Mouse (Mus musculus): Measurements from ENCODE around the gene Lfng.

The Lfng gene

GRCm38 (mm10) chr5:140607001-140607835 lies at the start of gene Lfng:
TSS of gene Lfng (plus strand) at chr5:140607320.
- DNase-seq (ENCODE audit: low spot score), result peak; percentile 97

DNA sequence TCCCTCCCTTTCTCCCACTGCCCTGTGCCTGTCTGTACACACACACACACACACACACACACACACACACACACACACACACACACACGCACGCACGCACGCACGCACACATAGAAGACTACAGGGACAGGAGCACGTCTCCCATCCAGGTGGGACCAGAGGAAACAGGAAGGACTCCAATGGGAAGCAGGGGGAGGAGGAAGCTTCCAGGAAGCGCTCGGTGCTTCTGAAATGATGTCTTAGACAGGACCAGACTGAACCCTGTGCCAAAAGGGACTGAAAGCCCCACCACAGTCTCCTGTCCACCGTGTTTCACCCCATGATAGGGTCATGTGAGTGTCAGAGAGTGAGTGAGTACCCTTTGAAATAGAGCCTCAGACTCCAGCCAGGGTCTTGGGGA lies 44.5 kb upstream of the Lfng start:
- DNase-seq (ENCODE audit: low spot score), result no peak

DNA sequence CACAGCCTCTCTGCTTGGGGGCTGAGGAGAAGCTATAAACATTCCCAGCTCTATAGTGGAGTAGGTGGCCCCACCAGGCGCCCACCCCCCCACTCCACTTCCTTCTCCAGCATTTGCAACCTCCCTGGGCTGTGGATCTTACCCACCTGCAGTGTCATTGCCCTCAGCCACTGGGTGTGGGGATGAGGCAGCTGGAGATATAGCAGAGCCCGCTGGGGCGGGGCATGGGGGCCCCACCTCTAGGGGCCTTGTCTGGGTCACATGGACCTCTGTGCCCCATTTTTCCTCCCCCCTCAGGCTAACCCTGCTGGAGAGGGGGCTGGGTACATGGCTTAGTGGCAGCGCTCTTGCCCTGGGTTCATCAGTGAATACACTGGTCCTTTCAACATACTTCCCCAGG lies 42.2 kb upstream of the Lfng start, which contains the start of gene Grifin:
TSS of gene Grifin (minus strand) at position 176 of the 400 bp plus-strand sequence.
- no peak for DNase-seq (ENCODE audit: low spot score)

DNA sequence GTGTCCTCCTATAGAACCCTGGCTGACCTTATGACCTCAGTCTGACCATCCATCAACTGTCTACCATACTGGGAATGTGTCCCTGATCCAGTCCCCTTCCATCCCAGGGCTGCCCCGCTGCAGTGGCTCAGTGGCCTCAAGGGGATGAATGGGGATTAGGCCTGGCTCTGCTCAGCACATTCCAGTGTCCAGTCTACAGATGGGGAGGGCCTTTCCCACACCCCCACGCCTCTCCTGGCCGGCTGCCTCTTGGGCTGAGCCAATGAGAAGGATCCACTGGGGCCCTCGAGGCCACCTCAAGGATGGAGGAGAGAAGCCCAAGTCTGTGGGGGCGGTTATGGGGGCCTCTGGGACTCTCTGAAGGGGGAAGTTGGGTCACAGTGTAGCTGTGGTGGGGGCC lies 41.7 kb upstream of the Lfng start:
- DNase-seq (ENCODE audit: low spot score), result no peak

GRCm38 (mm10) chr5:140565856-140566255 lies 41.3 kb upstream of the Lfng start:
- peak; percentile 63 for DNase-seq (ENCODE audit: low spot score)

DNA sequence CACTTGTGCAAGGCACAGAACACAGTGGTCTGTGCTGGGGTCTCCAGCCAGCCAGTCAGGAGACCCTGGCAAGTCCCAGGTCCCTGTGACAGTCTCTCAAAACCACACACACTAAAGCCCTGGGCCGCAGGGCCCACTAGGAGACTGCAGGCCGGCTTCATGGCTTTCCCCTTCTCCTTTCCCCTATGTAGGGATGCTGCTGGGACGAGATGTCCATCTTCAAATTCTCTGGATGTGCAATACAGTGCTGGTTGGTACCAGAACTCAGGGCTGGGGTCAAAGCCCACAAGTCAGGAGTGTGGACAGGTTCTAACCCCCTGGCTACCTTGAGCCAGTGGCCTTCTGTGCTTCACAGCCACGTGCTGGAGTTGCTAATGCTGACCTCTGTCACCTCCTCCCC lies 40.8 kb upstream of the Lfng start:
- DNase-seq (ENCODE audit: low spot score), result no peak

DNA sequence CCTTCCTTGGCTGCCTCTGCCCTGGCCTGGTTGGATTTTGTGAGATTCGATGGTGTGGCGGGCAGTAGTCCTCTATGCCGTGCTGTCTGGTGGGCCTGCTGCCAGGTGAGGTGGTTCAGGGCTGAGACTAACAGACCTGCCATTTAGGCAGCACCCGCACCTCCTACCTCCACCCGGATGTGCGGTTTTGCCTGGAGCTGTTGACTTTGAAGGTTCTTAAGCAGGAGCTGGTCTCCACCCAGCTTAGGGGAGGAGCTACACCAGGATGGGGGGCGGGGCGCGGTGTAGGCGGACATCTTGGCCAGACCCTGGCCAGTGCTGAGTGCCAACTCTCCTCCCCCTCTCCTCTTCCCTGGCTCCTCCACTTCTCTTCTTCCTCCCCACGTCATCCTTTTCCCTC lies 39.8 kb upstream of the Lfng start:
- DNase-seq (ENCODE audit: low spot score), result peak; percentile 48

GRCm38 (mm10) chr5:140567751-140568150 lies 39.4 kb upstream of the Lfng start:
- DNase-seq (ENCODE audit: low spot score), result no peak

GRCm38 (mm10) chr5:140568321-140568970 lies 38.7 kb upstream of the Lfng start:
- peak; percentile 86 for DNase-seq (ENCODE audit: low spot score)

DNA sequence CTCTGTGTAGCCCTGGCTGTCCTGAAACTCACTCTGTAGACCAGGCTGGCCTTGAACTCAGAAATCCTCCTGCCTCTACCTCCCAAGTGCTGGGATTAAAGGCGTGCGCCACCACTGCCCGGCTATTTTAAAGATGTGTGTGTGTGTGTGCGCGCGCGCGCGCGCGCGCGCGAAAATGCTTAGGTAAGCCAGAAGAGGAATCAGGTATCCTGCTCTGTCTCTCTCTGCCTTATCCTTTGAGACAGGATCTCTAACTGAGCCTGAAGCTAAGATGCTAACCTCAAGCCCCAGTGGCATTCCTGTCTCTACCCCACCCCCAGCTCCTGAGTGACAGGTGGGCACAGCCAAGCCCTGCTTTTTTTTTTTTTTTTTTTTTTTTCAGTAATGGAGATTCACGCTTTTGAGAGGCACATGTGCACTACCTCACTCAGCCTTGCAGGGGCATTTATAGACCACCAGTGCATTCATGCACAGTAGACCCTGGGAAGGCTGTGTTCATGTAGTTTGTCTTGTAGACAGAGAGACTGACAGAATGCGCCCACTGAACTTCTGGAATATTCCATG lies 38.0 kb upstream of the Lfng start:
- no peak for DNase-seq (ENCODE audit: low spot score)

DNA sequence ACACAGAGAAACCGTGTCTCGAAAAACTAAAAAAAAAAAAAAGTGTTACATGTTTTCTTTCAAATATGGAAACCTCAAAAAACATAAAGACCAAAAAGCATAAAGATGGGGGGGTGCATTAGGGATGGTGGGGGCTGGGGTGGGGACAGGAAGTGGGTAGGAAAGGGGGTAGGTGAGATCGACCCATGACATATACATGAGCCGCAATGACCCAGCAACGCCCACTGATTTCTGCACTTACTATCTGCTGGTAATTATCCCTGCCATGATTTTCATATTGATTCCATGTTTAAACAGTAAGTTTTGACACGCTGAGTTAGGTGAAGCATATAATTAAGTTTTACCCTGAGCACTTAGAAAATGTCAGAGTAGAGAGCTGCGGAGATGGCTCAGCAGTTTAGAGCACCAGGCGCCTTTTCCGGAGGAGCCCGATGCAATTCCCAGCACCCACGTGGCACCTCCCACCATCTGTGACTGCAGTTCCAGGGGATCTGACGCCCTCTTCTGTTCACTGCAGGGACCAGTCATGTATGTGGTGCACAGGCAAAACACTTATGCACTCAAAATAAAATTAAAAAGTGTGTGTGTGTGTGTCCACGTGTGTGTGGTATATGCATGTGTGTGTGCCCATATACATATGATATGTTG lies 36.8 kb upstream of the Lfng start:
- DNase-seq (ENCODE audit: low spot score), result no peak

DNA sequence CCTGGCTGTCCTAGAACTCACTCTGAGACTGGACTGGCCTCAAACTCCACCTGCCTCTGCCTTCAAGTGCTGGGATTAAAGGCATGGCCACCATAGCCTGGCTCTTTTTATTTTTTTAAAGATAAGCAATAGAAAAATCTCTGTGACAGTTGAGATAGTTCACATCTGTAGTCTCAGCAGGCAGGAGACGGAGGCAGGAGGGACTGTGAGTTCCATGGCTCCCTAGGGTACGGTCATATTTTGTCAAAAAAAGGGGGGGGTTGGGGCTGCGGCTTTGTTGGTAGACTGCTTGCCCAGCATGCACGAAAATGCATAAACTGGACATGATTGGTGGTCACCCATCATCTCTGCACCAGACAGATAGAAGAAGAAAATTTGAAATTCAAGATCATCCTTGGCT lies 35.9 kb upstream of the Lfng start:
- DNase-seq (ENCODE audit: low spot score), result no peak

DNA sequence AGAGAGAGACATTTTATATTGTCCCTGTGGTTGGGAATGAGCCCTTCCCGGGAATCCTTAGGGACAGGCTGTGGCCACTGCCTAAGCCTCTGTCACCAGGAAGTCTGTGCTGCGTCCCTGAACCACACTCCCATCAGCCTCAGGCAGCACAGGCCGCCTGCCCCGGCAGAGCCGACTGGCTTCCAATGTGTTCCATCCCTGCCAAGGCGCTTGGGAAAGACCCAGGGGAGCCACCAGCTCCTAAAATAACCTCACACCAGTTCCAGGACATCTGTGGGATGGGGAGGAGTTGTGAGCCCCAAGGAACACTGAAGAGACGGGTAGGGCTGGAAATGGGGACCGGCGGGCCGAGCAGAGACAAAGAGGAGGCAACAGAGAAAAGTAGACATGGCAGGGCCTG lies 35.4 kb upstream of the Lfng start:
- DNase-seq (ENCODE audit: low spot score), result no peak

DNA sequence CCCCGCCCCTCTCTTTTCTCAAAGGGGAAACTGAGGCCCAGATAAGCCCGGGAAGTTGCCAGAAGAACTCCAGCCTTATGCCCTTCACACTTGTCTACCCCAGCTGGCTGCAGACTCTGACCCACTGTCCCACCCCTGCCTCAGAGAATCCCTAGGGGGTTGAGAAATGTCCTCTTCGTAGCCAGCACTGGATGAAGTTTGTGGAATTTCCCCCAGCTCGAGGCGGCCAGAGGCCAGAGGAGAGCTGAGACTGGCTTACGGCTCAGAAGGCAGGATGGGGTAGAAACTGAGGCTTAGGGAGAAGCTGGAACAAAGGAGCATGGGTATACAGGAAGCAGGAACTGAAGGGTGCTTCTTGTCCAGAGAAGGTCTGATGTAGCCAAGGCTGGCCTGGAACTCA lies 34.5 kb upstream of the Lfng start:
- no peak for DNase-seq (ENCODE audit: low spot score)

DNA sequence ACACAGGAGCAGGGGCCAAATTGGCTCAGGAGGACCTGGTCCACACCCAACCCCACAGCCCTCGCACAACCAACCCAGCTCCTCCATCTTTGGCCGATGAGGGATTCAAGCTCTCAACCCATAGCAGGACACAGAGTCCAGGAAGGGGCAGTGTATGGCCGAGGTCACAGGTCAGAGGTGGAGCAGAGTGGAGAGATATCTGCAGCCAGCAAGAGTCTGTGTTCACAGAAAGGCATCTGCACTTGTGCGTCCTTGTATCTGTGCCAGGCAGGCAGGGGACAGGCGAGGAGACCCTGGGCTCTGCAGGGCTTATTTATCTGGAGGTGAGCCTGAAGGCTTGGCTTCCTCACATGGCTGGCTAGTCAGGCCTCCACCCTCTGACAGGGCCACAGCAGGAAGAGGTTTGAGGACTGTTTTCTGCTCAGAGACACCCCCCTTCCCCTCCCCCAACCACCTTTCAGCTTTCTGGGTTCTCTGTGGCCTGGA lies 31.7 kb upstream of the Lfng start:
- no peak for DNase-seq (ENCODE audit: low spot score)

- DNase-seq (ENCODE audit: low spot score), result peak; percentile 32
Observed at GRCm38 (mm10) chr5:140579221-140579620, 27.9 kb upstream of the Lfng start.

GRCm38 (mm10) chr5:140579771-140580170 lies 27.3 kb upstream of the Lfng start:
- peak; percentile 88 for DNase-seq (ENCODE audit: low spot score)

DNA sequence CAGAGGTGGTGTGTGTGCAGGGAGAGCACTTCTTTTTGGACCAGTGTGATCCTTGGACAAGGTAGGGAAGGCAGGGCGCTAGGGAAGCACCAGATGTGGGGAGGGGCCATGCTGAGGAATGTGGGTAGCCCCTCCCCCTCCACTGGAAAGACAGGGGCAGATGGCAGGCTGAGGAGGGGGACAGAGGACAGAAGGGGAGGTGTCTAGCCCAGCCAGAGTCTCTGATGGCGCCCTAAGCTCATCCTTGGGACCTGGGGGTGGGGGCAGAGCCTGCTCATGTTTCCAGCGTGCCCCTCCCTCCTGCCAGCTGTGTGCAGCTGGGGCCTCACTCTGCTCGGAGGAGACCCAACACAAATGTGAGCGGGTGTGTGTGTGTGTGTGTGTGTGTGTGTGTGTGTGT lies 25.6 kb upstream of the Lfng start:
- peak; percentile 63 for DNase-seq (ENCODE audit: low spot score)

DNA sequence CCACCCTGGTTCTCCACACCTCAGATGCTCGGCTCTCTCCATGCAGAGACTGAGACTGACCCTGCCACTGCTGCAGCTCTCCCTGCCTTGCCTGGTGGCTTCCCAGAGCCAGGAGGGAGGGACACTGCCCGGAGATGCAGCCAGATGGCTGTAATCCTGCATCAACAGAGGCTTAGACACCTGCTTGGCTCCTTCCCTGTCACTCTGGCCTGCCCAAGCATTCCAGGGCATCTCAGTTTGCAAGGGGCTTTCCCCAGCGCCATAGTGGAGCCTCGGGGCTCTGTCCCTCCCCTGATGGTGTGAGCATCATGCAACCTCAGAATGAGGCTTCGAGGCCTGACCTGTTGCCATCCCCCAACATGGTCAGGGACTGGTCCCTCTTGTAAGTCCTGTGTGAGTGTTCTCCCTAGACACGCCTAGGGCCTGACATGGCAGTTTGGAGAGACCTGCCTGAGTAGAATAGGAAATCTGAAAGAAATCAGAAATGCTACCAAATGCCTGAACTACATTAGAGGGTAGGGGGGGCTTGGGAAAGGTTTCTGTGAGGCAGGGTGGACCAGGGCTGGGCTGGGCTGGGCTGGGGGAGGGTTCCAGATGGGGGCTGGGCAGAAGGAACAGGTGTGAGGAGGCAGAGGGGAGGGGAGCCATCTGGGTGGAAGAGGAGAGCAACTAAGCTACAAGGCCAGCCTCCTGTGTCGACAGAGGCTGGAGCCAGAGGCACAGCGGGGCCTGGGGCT lies 24.0 kb upstream of the Lfng start:
- DNase-seq (ENCODE audit: low spot score), result peak; percentile 55

- DNase-seq (ENCODE audit: low spot score), result peak; percentile 76
Observed at GRCm38 (mm10) chr5:140583732-140584368, 23.3 kb upstream of the Lfng start.

DNA sequence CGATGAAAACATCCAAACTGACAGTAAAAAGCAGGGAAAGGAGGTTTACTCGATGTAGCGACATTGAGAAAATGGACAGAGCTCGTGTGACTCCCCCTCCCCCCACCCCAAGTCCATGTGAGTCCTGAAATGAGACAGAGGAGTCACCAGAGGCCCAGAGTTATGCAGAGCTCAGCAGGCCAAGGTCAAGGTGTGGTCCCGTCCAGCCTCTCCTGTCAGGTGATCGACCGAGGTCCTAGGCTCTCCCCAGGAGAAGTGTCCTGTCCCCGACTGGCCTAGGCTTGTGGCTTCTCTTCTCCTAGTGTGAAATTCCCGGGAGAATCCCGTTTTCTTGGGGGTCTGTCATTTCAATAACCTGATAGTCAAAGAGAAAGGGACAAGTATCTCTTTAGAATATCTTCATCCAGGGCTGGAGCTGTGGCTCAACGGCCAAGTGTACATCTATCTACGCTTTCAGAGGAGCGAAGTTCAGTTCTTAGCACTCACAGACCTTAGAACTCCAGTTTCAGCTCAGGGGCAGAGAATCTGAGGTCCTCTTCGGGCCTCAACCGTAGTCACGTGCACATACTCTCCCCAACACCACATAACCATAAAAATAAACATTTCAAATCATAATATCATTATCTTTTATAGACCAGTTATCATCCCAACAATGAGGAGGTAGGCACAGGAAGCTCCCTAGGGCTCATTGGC lies 17.9 kb upstream of the Lfng start:
- no peak for DNase-seq (ENCODE audit: low spot score)
